Mouse (Mus musculus) embryonic facial prominence, embryonic 14.5 days (tissue): ENCODE results near the gene Rab15. TPM values are rescaled to one million over a fixed set of nuclear protein-coding genes. Genes with fewer than 3 reads are reported as not detected.

ENCODE experiments used
- ATAC-seq: fragments of 200-750 bp; cut with Nextera tagmentation; 2 replicates; pipeline ENCODE4 v1.8.0; 2017; ENCODE audit warnings: low read depth, moderate number of reproducible peaks, moderate TSS enrichment
- DNase-seq: peaks from one replicate; pipeline ENCODE4 v3.0.0-alpha.2; 2015; ENCODE audit warnings: low spot score
- H3K27ac ChIP-seq: fragments of 300-500 bp; sonication (generic); replicated peaks from 2 replicates; pipeline ENCODE4 v1.5.1; 2014; ENCODE audit warnings: low read depth, mild to moderate bottlenecking, low read length, moderate library complexity
- H3K27me3 ChIP-seq: fragments of 300-500 bp; sonication (generic); replicated peaks from 2 replicates; pipeline ENCODE4 v1.6.1; 2014; ENCODE audit warnings: low read length; ENCODE audit not compliant: control insufficient read depth, insufficient read depth
- H3K36me3 ChIP-seq: fragments of 300-500 bp; sonication (generic); 2 replicates; pipeline ENCODE4 v1.6.1; 2014; ENCODE audit warnings: low read length, mixed read lengths; ENCODE audit not compliant: control insufficient read depth, insufficient read depth
- H3K4me1 ChIP-seq: fragments of 300-500 bp; sonication (generic); 2 replicates; pipeline ENCODE4 v1.6.1; 2014; ENCODE audit warnings: antibody characterized with exemption, low read length; ENCODE audit not compliant: control insufficient read depth, insufficient read depth
- H3K4me2 ChIP-seq: fragments of 300-500 bp; sonication (generic); 2 replicates; pipeline ENCODE4 v1.6.1; 2014; ENCODE audit warnings: low read depth, mild to moderate bottlenecking, low read length, moderate library complexity, mixed read lengths
- H3K4me3 ChIP-seq: fragments of 300-500 bp; sonication (generic); 2 replicates; pipeline ENCODE4 v1.5.1; 2014; ENCODE audit warnings: low read depth, mild to moderate bottlenecking, low read length
- H3K9ac ChIP-seq: fragments of 300-500 bp; sonication (generic); 2 replicates; pipeline ENCODE4 v1.6.1; 2014; ENCODE audit warnings: low read depth, mild to moderate bottlenecking, low read length, moderate library complexity, mixed read lengths
- H3K9me3 ChIP-seq: fragments of 300-500 bp; sonication (generic); 2 replicates; pipeline ENCODE4 v1.6.1; 2016; ENCODE audit warnings: low read length; ENCODE audit not compliant: control insufficient read depth
- WGBS: fragments of 180-500 bp; shearing (Covaris S2); extraction: QIAGEN DNeasy Blood & Tissue Kit; methylation state at CpG from one replicate; pipeline ENCODE4 v1.1.7; 2014; 5-methylcytosine and 5-hydroxymethylcytosine counted together
- polyA plus RNA-seq: library from polyadenylated mRNA; unstranded; fragments of >200 nt; fragmentation: Nextera tagmentation; extraction: Ambion mirVana; gene quantifications from 2 replicates; pipeline ENCODE4 v1.2.1, GENCODE M21; 2014

The Rab15 gene
- polyA plus RNA-seq, 1 experiment from 2014 or later, result 26.5 TPM

- no peaks in the 10 kb centered on the region for H3K4me1 ChIP-seq
- no peaks in the 10 kb centered on the region for H3K9me3 ChIP-seq
- 0 out of 2 replicates have a peak, but pooled peaks cover 5% of the 10 kb centered on the region for H3K36me3 ChIP-seq
- H3K4me2 ChIP-seq, result no peak overlapping the region
- no peak overlapping the region for H3K9ac ChIP-seq
- H3K4me3 ChIP-seq, result no peak overlapping the region
- no peaks in the 10 kb centered on the region for H3K27me3 ChIP-seq
- DNase-seq (no peak), ATAC-seq (no peak)
- H3K27ac ChIP-seq, result no peak overlapping the region
Measured at GRCm38 (mm10) chr12:76777845-76778244, 44.9 kb downstream of the Rab15 start.

DNA sequence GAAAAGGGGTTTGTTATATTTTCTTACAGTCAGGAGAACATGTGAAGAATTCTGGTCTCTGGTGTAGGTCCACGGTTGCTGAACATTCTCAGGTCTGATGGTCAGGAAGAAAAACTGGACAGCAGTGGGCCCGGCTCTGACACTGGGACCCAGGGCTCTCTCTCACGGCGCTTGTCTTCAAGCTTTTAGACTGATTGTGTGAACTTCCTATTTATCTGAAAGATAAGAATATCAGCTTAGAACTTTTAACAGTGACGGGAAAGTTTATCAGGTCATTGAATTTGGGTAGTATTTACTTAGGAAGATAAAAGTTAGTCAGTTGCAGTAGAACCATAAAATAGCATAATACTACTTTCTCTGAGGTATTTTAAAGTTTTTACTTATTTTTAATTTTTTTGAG lies 45.8 kb downstream of the Rab15 start:
- WGBS, result 94% methylated on average over 5 of the region's 5 CpGs

GRCm38 (mm10) chr12:76775132-76775531 lies 47.6 kb downstream of the Rab15 start:
- H3K4me2 ChIP-seq, result no peak overlapping the region
- 42% methylated on average over 4 of the region's 4 CpGs for WGBS
- no peaks in the 10 kb centered on the region for H3K27me3 ChIP-seq
- H3K4me1 ChIP-seq, result no peaks in the 10 kb centered on the region
- H3K9ac ChIP-seq, result no peak overlapping the region
- H3K4me3 ChIP-seq, result no peak overlapping the region
- ATAC-seq, result no peak
- H3K9me3 ChIP-seq, result no peaks in the 10 kb centered on the region
- 0 out of 2 replicates have a peak, but pooled peaks cover 5% of the 10 kb centered on the region for H3K36me3 ChIP-seq
- DNase-seq, result no peak
- H3K27ac ChIP-seq, result no peak overlapping the region

More for the DNA sequence above, 45.8 kb downstream of the Rab15 start:
- Histone ChIP-seq H3K4me3 (no peak overlapping the region), H3K4me2 (no peak overlapping the region), H3K27ac (no peak overlapping the region), H3K27me3 (no peaks in the 10 kb centered on the region), H3K36me3 (0 out of 2 replicates have a peak, but pooled peaks cover 5% of the 10 kb centered on the region), H3K9ac (no peak overlapping the region), H3K9me3 (no peaks in the 10 kb centered on the region), H3K4me1 (no peaks in the 10 kb centered on the region)
- ATAC-seq (no peak), DNase-seq (no peak)

GRCm38 (mm10) chr12:76774652-76775051 lies 48.1 kb downstream of the Rab15 start:
- ATAC-seq (no peak), DNase-seq (no peak)
- H3K27me3 ChIP-seq, result no peaks in the 10 kb centered on the region

DNA sequence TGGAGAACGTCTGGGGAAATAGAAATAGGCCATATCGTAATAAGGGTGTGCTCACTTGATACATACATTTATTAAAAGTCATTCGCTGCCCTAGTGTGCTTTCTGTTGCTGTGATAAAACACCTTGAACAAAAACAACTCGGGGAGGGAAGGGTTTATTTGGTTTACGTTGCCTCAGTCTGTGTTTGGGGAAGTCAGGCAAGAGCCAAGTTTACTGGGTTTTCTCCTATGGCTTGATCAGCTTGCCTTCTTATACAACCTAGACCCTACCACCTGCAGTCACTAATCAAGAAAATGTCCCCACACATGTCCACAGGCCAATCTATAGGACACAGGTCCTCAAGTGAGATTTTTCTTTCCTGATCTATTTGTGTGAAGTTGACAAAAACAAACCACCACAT lies 51.2 kb downstream of the Rab15 start:
- Histone ChIP-seq H3K4me2 (no peak overlapping the region), H3K36me3 (no peaks in the 10 kb centered on the region), H3K4me3 (no peak overlapping the region), H3K9ac (no peak overlapping the region), H3K27ac (no peak overlapping the region), H3K4me1 (peaks cover 2% of the 10 kb centered on the region; the same call in 1 of the 2 replicates), H3K27me3 (no peaks in the 10 kb centered on the region), H3K9me3 (no peaks in the 10 kb centered on the region)
- ATAC-seq, result no peak
- WGBS, result 89% methylated on average over 5 of the region's 5 CpGs
- no peak for DNase-seq

More at GRCm38 (mm10) chr12:76774652-76775051, 48.1 kb downstream of the Rab15 start:
- Histone ChIP-seq H3K4me2 (no peak overlapping the region), H3K4me3 (no peak overlapping the region), H3K9me3 (no peaks in the 10 kb centered on the region), H3K27ac (no peak overlapping the region), H3K36me3 (0 out of 2 replicates have a peak, but pooled peaks cover 5% of the 10 kb centered on the region), H3K9ac (no peak overlapping the region), H3K4me1 (no peaks in the 10 kb centered on the region)
- 73% methylated on average over 3 of the region's 3 CpGs for WGBS

DNA sequence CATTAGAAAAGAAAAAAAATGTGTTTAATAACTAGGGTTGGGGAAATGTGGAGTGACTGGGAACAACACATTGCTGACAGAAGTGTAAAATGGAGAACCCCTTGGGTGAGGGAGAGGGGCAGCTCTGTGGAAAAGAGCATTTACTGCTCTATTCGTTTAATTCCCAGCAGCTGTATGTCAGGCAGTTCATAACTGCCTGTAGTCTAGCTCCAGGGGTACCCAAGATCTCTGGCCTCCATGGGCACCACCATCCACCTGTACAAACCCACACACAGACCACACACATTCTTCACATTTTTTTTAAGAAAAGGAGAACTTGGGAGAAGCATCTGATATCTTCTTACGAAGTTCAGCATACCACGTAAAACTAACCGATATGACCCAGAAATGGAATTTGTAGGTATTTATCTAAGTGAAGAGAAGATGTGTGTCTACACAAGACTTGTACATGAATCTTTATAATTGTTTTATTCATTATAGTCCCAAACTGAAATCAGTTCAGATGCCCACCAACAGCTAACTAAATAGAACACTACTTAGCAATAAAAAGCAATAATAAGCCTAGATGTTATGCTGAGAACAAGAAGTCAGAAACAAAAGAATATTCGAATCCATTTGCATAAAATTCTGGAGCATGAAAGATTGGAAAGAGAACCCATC lies 51.7 kb downstream of the Rab15 start:
- 80% methylated on average over 5 of the region's 5 CpGs for WGBS
- DNase-seq (no peak), ATAC-seq (no peak)
- H3K36me3 ChIP-seq, result no peaks in the 10 kb centered on the region
- H3K9ac ChIP-seq, result no peak overlapping the region
- no peaks in the 10 kb centered on the region for H3K9me3 ChIP-seq
- H3K4me1 ChIP-seq, result peaks cover 7% of the 10 kb centered on the region; the same call in 1 of the 2 replicates
- no peaks in the 10 kb centered on the region for H3K27me3 ChIP-seq
- H3K27ac ChIP-seq, result no peak overlapping the region
- H3K4me3 ChIP-seq, result no peak overlapping the region
- H3K4me2 ChIP-seq, result no peak overlapping the region

- Histone ChIP-seq H3K4me2 (peak overlapping the region; percentile 83), H3K9ac (peak overlapping the region; percentile 87), H3K9me3 (no peaks in the 10 kb centered on the region), H3K27ac (peak overlapping the region; percentile 74; the same call in 1 of the 2 replicates), H3K4me1 (peaks cover 8% of the 10 kb centered on the region; the same call in 1 of the 2 replicates), H3K36me3 (no peaks in the 10 kb centered on the region), H3K4me3 (peak overlapping the region; percentile 69), H3K27me3 (no peaks in the 10 kb centered on the region; the same call in 1 of the 2 replicates)
- DNase-seq (peak; percentile 24), ATAC-seq (peak; percentile 30; the same call in 1 of the 2 replicates)
- WGBS, result 30% methylated on average over 20 of the region's 20 CpGs
Measured at GRCm38 (mm10) chr12:76765901-76766630, 56.6 kb downstream of the Rab15 start.

- H3K4me1 ChIP-seq, result peaks cover 8% of the 10 kb centered on the region; the same call in 1 of the 2 replicates
- DNase-seq (peak; percentile 97), ATAC-seq (peak; percentile 97)
- H3K27ac ChIP-seq, result peak within 1 kb of the TSS; percentile 74
- WGBS, result under 1% methylated on average over 31 of the region's 31 CpGs
- H3K27me3 ChIP-seq, result no peaks in the 10 kb centered on the region; the same call in 1 of the 2 replicates
- no peaks in the 10 kb centered on the region for H3K9me3 ChIP-seq
- no peaks in the 10 kb centered on the region for H3K36me3 ChIP-seq
- peak within 1 kb of the TSS; percentile 87 for H3K9ac ChIP-seq
- H3K4me2 ChIP-seq, result peak within 1 kb of the TSS; percentile 83
- peak within 1 kb of the TSS; percentile 69 for H3K4me3 ChIP-seq
Measured at GRCm38 (mm10) chr12:76765354-76765851, 57.3 kb downstream of the Rab15 start, which contains the start of the genes Churc1 and Fntb. Gene Churc1 (plus strand): TSS chr12:76765538. Gene Fntb (plus strand): TSS chr12:76765589.
